13 mouse cellular contexts compared by ENCODE assay signal in genomic region chr19:4068242-4068641, GRCm38 (mm10). TPM values are rescaled to one million over a fixed set of nuclear protein-coding genes. Genes with fewer than 3 reads are reported as not detected.
"Had no signal": no experiment of that assay in that cellular context is flagged by ENCODE, and none has a peak within 500 bp of the region (broad histone marks: within the 10 kb centered on the region; RNA-seq: fewer than 3 reads in every experiment).

No protein-coding gene starts in this region.

RNA-seq across cellular contexts. Expression of gene Gstp3, which starts 8.9 kb away (rescaled TPM):
- polyA plus RNA-seq: macrophage; midbrain, embryonic 12.5 days; midbrain, embryonic 14.5 days; midbrain, embryonic 16.5 days; neural tube, embryonic 11.5 days; neural tube, embryonic 13.5 days; neural tube, embryonic 15.5 days; testis, adult 2 months had no signal

RNA-seq across cellular contexts. Expression of gene Cabp2, which starts 13.1 kb away (rescaled TPM):
- polyA plus RNA-seq: lung, embryonic 15.5 days; lung, postnatal 0 days; macrophage; midbrain, embryonic 12.5 days; midbrain, embryonic 14.5 days; midbrain, embryonic 16.5 days; myocyte; neural tube, embryonic 11.5 days; neural tube, embryonic 13.5 days; neural tube, embryonic 15.5 days; stomach, postnatal 0 days; testis, adult 2 months; urinary bladder, adult 2 months had no signal

RNA-seq across cellular contexts. Expression of gene Gstp2, which starts 22.4 kb away (rescaled TPM):
- polyA plus RNA-seq: macrophage had no signal
